Mouse (Mus musculus) bone marrow, adult 2 months (tissue): ENCODE measurements at regions not wholly inside any gene's neighbourhood (a gene's known extent, or its start where the extent isn't known, plus 50 kb on each side); places are given as distances from the start of the nearest gene placed in this dataset.
"Not testable (repeated sequence)": the region's sequence is repeated elsewhere in the genome, so short reads cannot be mapped to it uniquely, and the experiment has no call there.

Experiments used
- CTCF ChIP-seq: fragments of 200-500 bp; IDR thresholded peaks from 2 replicates; pipeline ENCODE4 v1.5.1; 2011; ENCODE audit warnings: low read length, control low read depth; ENCODE audit not compliant: control insufficient read depth, insufficient read depth
- POLR2A ChIP-seq: fragments of 200-500 bp; IDR thresholded peaks from 2 replicates; pipeline ENCODE4 v1.6.1; 2011; ENCODE audit warnings: low read depth, mild to moderate bottlenecking, control low read depth, low read length, borderline replicate concordance; ENCODE audit not compliant: control insufficient read depth

DNA sequence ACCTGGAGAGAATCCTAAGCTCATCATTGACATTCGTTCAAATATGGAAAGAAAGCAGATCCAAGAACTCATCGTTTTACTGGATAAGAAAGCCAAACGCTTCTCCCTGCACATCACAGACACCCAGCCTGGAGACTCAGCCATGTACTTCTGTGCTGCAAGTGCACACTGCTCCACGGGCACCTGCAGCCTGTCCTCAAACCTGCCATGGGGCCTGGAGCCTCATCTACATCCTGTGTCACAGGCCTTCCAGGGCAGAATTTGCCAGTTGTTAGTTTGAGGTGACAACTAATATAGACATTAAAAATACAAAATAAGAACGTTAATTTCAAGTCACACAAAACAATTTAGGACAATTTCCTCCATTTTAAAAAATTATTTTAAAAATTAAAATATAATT is 549.6 kb downstream of the Dad1 start:
- TF ChIP-seq CTCF, POLR2A: not testable (repeated sequence)
